In the genomic region with DNA sequence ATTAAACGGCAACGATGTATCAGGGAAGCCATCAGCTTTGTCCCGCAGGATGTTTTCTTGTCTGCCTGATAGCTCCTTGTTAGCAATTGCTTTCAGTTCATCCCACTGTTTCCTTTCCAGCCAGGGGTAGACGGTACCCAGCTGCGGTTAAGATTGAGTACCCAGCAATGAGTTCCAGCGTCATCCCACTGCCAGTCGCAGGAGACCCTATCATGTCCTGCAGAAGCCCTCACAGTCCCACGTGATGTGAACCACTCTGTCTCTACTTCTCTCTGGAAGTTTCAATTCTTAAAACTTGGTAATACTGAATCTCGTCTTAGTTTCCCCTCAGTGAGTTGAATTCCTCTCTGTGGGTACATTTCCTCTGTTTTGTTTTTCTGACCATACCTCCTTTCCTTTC, we compare ENCODE assay signal across 23 mouse cellular contexts. TPM values are rescaled to one million over a fixed set of nuclear protein-coding genes. Genes with fewer than 3 reads are reported as not detected.
A peak's percentile ranks its signal among the peaks of the same experiment; 100 is the strongest.
DNase-seq lines count a peak whose midpoint lies in the region; ATAC-seq and TF ChIP-seq lines count a peak whose summit lies in the region.
"Had no signal": no experiment of that assay in that cellular context is flagged by ENCODE, and none has a peak within 500 bp of the region (broad histone marks: within the 10 kb centered on the region; RNA-seq: fewer than 3 reads in every experiment).

No protein-coding gene starts in this region.

- no peak for TF ChIP-seq EP300 in CH12.LX (IDR thresholded peaks at IDR 0.05; ENCODE audit: low read length)

- TF ChIP-seq CTCF in CH12.LX (conservative IDR thresholded peaks at IDR 0.05 in 1 of 2, IDR thresholded peaks at IDR 0.05 in 1 of 2; ENCODE audit: low read depth in 2 of 2, low read length in 2 of 2) = no peak
- no peak for TF ChIP-seq CTCF in bone marrow macrophage, adult 2 months (IDR thresholded peaks at IDR 0.05; ENCODE audit: low read depth, low read length)

- H3K79me2 ChIP-seq in CH12.LX (replicated peaks; ENCODE audit: control insufficient read depth, extremely low read depth, insufficient read depth, poor library complexity, severe bottlenecking) = no peaks in the 10 kb centered on the region

- 57% methylated on average over 9 of the region's 9 CpGs for WGBS in liver, embryonic 15.5 days (ENCODE audit: insufficient replicate concordance)
- 79% methylated on average over 9 of the region's 9 CpGs for WGBS in intestine, embryonic 16.5 days

- H3K4me1 ChIP-seq in liver, embryonic 15.5 days (replicated peaks) = no peaks in the 10 kb centered on the region
- H3K4me1 ChIP-seq in CH12.LX (ENCODE audit: control insufficient read depth in 1 of 2, insufficient read depth in 2 of 2) = peaks cover 2 to 11% of the 10 kb centered on the region in 2 experiments; a peak in 3 of 4 replicates
- H3K4me1 ChIP-seq in bone marrow macrophage, adult 2 months (ENCODE audit: control insufficient read depth, insufficient read depth, low read length) = peaks cover 7% of the 10 kb centered on the region
- H3K4me1 ChIP-seq in intestine, embryonic 16.5 days (ENCODE audit: control insufficient read depth, insufficient read depth, low read length) = no peaks in the 10 kb centered on the region
- H3K4me1 ChIP-seq: kidney, embryonic 15.5 days; lung, embryonic 15.5 days had no signal

- no peak overlapping the region for H3K27ac ChIP-seq in liver, embryonic 15.5 days (replicated peaks)
- no peak overlapping the region for H3K27ac ChIP-seq in CH12.LX (ENCODE audit: insufficient read depth, low read depth)
- H3K27ac ChIP-seq in bone marrow macrophage, adult 2 months (ENCODE audit: insufficient read depth, low read depth, low read length) = peak overlapping the region; percentile 63
- no peak overlapping the region for H3K27ac ChIP-seq in intestine, embryonic 16.5 days (ENCODE audit: low read length)
- H3K27ac ChIP-seq: embryonic facial prominence, embryonic 13.5 days; forebrain, embryonic 12.5 days; hindbrain, embryonic 15.5 days; kidney, embryonic 15.5 days; limb, embryonic 15.5 days; lung, embryonic 15.5 days had no signal

- H3K9me3 ChIP-seq in liver, embryonic 15.5 days (replicated peaks) = no peaks in the 10 kb centered on the region
- H3K9me3 ChIP-seq in CH12.LX (replicated peaks; ENCODE audit: low read length) = no peaks in the 10 kb centered on the region
- H3K9me3 ChIP-seq in intestine, embryonic 16.5 days (ENCODE audit: control insufficient read depth, low read length) = no peaks in the 10 kb centered on the region
- H3K9me3 ChIP-seq: embryonic facial prominence, embryonic 13.5 days; forebrain, embryonic 12.5 days; hindbrain, embryonic 15.5 days; kidney, embryonic 15.5 days; limb, embryonic 15.5 days; lung, embryonic 15.5 days had no signal

- no peak for TF ChIP-seq POLR2A in CH12.LX (IDR thresholded peaks at IDR 0.05; ENCODE audit: low read depth, low read length)
- TF ChIP-seq POLR2A in bone marrow macrophage, adult 2 months (IDR thresholded peaks at IDR 0.05; ENCODE audit: borderline replicate concordance, low read depth, low read length) = no peak

- H3K27me3 ChIP-seq in liver, embryonic 15.5 days = no peaks in the 10 kb centered on the region
- no peaks in the 10 kb centered on the region for H3K27me3 ChIP-seq in CH12.LX (replicated peaks)
- H3K27me3 ChIP-seq in intestine, embryonic 16.5 days (replicated peaks; ENCODE audit: control insufficient read depth, insufficient read depth, low read length) = no peaks in the 10 kb centered on the region
- H3K27me3 ChIP-seq: embryonic facial prominence, embryonic 13.5 days; forebrain, embryonic 12.5 days; hindbrain, embryonic 15.5 days; kidney, embryonic 15.5 days; limb, embryonic 15.5 days; lung, embryonic 15.5 days had no signal

- no peak overlapping the region for H3K9ac ChIP-seq in liver, embryonic 15.5 days
- no peak overlapping the region for H3K9ac ChIP-seq in CH12.LX (ENCODE audit: insufficient read depth, low read depth)
- no peak overlapping the region for H3K9ac ChIP-seq in intestine, embryonic 16.5 days (ENCODE audit: low read depth, low read length)
- H3K9ac ChIP-seq: embryonic facial prominence, embryonic 13.5 days; forebrain, embryonic 12.5 days; hindbrain, embryonic 15.5 days; kidney, embryonic 15.5 days; limb, embryonic 15.5 days; lung, embryonic 15.5 days had no signal

- dilution Hi-C loops in CH12.LX (cut with MboI; ENCODE audit: extremely low pct_ligation_motif_present, extremely low pct_unique_long_range_greater_than_20kb, low sequenced_read_pairs) = no loop called here

- H3K4me2 ChIP-seq in liver, embryonic 15.5 days = 0 out of 2 replicates have a peak overlapping the region, but pooled peaks have one; percentile 3
- peak overlapping the region; percentile 47 for H3K4me2 ChIP-seq in CH12.LX (ENCODE audit: insufficient read depth, low read depth, poor library complexity, severe bottlenecking)
- no peak overlapping the region for H3K4me2 ChIP-seq in intestine, embryonic 16.5 days (ENCODE audit: low read depth, low read length)
- H3K4me2 ChIP-seq: embryonic facial prominence, embryonic 13.5 days; forebrain, embryonic 12.5 days; hindbrain, embryonic 15.5 days; kidney, embryonic 15.5 days; limb, embryonic 15.5 days; lung, embryonic 15.5 days; midbrain, embryonic 11.5 days had no signal

- in situ Hi-C loops in CH12.LX (cut with MboI; ENCODE audit: low pct_ligation_motif_present, low pct_unique_long_range_greater_than_20kb, low sequenced_read_pairs) = no loop called here

- H3K36me3 ChIP-seq in liver, embryonic 15.5 days (replicated peaks) = no peaks in the 10 kb centered on the region
- H3K36me3 ChIP-seq in CH12.LX (replicated peaks in 1 of 2; ENCODE audit: control insufficient read depth in 1 of 2, insufficient read depth in 1 of 2, low read length in 1 of 2) = no peaks in the 10 kb centered on the region
- H3K36me3 ChIP-seq in intestine, embryonic 16.5 days (ENCODE audit: control insufficient read depth, insufficient read depth, low read length) = no peaks in the 10 kb centered on the region
- H3K36me3 ChIP-seq: embryonic facial prominence, embryonic 13.5 days; forebrain, embryonic 12.5 days; hindbrain, embryonic 15.5 days; kidney, embryonic 15.5 days; limb, embryonic 15.5 days; lung, embryonic 15.5 days had no signal

- no peak overlapping the region for H3K4me3 ChIP-seq in liver, embryonic 15.5 days (replicated peaks)
- no peak overlapping the region for H3K4me3 ChIP-seq in CH12.LX (replicated peaks in 1 of 3; ENCODE audit: low read depth in 2 of 3, low read length in 2 of 3, poor library complexity in 1 of 3)
- peak overlapping the region; percentile 37 for H3K4me3 ChIP-seq in bone marrow macrophage, adult 2 months (ENCODE audit: insufficient read depth, low read length)
- no peak overlapping the region for H3K4me3 ChIP-seq in intestine, embryonic 16.5 days (ENCODE audit: low read length)
- H3K4me3 ChIP-seq: embryonic facial prominence, embryonic 13.5 days; erythroblast, embryonic 14.5 days; forebrain, embryonic 12.5 days; hindbrain, embryonic 15.5 days; kidney, embryonic 15.5 days; limb, embryonic 15.5 days; lung, embryonic 15.5 days had no signal

- DNase-seq in liver (no peak), CH12.LX (ENCODE audit: extremely low read depth) (no peak)
- no peak for DNase-seq in retina, embryonic 14.5 days (ENCODE audit: low spot score)
- no peak for DNase-seq in thymus, postnatal 25 days
- DNase-seq: adrenal gland, postnatal 10 days; cerebellum, postnatal 14 days; embryo, embryonic 11 days; gastrocnemius, postnatal 25 days; kidney, postnatal 36 days; lung, postnatal 4 days; right cerebral cortex, postnatal 14 days had no signal

- TF ChIP-seq RAD21 in CH12.LX (IDR thresholded peaks at IDR 0.05; ENCODE audit: low read depth, low read length) = no peak

- no peak for ATAC-seq in liver, embryonic 15.5 days (ENCODE audit: insufficient read depth)
- ATAC-seq in megakaryocyte, adult 5-6 weeks (ENCODE audit: poor library complexity, severe bottlenecking) = peak; percentile 82
- ATAC-seq in intestine, embryonic 16.5 days = no peak

TF ChIP-seq in CH12.LX, 34 proteins besides CTCF, POLR2A, EP300 and RAD21:
- TF ChIP-seq MXI1 (IDR thresholded peaks at IDR 0.05; ENCODE audit: low read depth, low read length) = no peak
- no peak for TF ChIP-seq ELF1 (IDR thresholded peaks at IDR 0.05; ENCODE audit: low read depth, low read length)
- TF ChIP-seq USF1 (IDR thresholded peaks at IDR 0.05; ENCODE audit: low read depth, low read length) = peak; percentile 15; the same call in 1 of the 2 replicates
- no peak for TF ChIP-seq BHLHE40 (IDR thresholded peaks at IDR 0.05; ENCODE audit: low read depth, low read length)
- TF ChIP-seq HCFC1 (IDR thresholded peaks at IDR 0.05; ENCODE audit: low read depth, low read length) = no peak
- no peak for TF ChIP-seq NELFE (IDR thresholded peaks at IDR 0.05; ENCODE audit: low read depth, low read length)
TF ChIP-seq in CH12.LX: peak in this region for 1.

RNA-seq across cellular contexts. Expression of a gene that starts 56.7 kb away (rescaled TPM):
- 24.6 and 26.2 TPM in 2 replicates for polyA plus RNA-seq in liver, embryonic 15.5 days (2015; fragmentation: Nextera tagmentation; extraction: Ambion mirVana)
- total RNA-seq in CH12.LX (2012; rRNA removed) (32.4 and 34.4 TPM in 2 replicates), CH12.LX (2014; rRNA removed) (84.8 and 92.9 TPM in 2 replicates)
- polyA plus RNA-seq in CH12.LX (2012; ENCODE audit: insufficient read length, low read depth) = 36.9 and 52.2 TPM in 2 replicates
- 21.5 and 27.3 TPM in 2 replicates for polyA plus RNA-seq in bone marrow macrophage, adult 2 months (2012; ENCODE audit: insufficient read depth, insufficient read length, missing spikeins)
- total RNA-seq in megakaryocyte, adult 5-6 weeks (2015) = 36.4 and 46.1 TPM in 2 replicates
- total RNA-seq in megakaryocyte, adult 5-6 weeks (2017) = 52.1 and 53.7 TPM in 2 replicates
- polyA plus RNA-seq in intestine, embryonic 16.5 days (2015; fragmentation: Nextera tagmentation; extraction: Ambion mirVana) = 59.4 and 63.4 TPM in 2 replicates

RNA-seq across cellular contexts. Expression of a gene that starts 56.8 kb away (rescaled TPM):
- polyA plus RNA-seq in liver, embryonic 15.5 days (2015; fragmentation: Nextera tagmentation; extraction: Ambion mirVana) = 25.9 and 28.0 TPM in 2 replicates
- total RNA-seq in CH12.LX (2012; rRNA removed) (46.6 and 46.8 TPM in 2 replicates), CH12.LX (2014; rRNA removed) (32.6 and 34.5 TPM in 2 replicates)
- 64.8 and 68.0 TPM in 2 replicates for polyA plus RNA-seq in CH12.LX (2012; ENCODE audit: insufficient read length, low read depth)
- 10.3 and 11.0 TPM in 2 replicates for polyA plus RNA-seq in bone marrow macrophage, adult 2 months (2012; ENCODE audit: insufficient read depth, insufficient read length, missing spikeins)
- total RNA-seq in megakaryocyte, adult 5-6 weeks (2015) = 7.9 and 8.6 TPM in 2 replicates
- 6.2 and 11.4 TPM in 2 replicates for total RNA-seq in megakaryocyte, adult 5-6 weeks (2017)
- polyA plus RNA-seq in intestine, embryonic 16.5 days (2015; fragmentation: Nextera tagmentation; extraction: Ambion mirVana) = 66.0 and 76.1 TPM in 2 replicates
